Mouse (Mus musculus) neural tube, embryonic 15.5 days (tissue): ENCODE data around the gene Prkn. TPM values are rescaled to one million over a fixed set of nuclear protein-coding genes. Genes with fewer than 3 reads are reported as not detected.
"Not testable (repeated sequence)": the region's sequence is repeated elsewhere in the genome, so short reads cannot be mapped to it uniquely, and the experiment has no call there.

Source experiments
- ATAC-seq: fragments of 200-750 bp; cut with Nextera tagmentation; 2 replicates; pipeline ENCODE4 v1.8.0; 2017; ENCODE audit warnings: mild to moderate bottlenecking, moderate TSS enrichment, moderate library complexity; ENCODE audit not compliant: low FRiP score
- H3K27ac ChIP-seq: fragments of 300-500 bp; sonication (generic); replicated peaks from 2 replicates; pipeline ENCODE4 v1.5.1; 2015; ENCODE audit warnings: mild to moderate bottlenecking, inconsistent platforms
- H3K27me3 ChIP-seq: fragments of 300-500 bp; sonication (generic); replicated peaks from 2 replicates; pipeline ENCODE4 v1.6.1; 2015; ENCODE audit warnings: inconsistent platforms
- H3K36me3 ChIP-seq: fragments of 300-500 bp; sonication (generic); 2 replicates; pipeline ENCODE4 v1.6.1; 2015; ENCODE audit warnings: inconsistent platforms
- H3K4me1 ChIP-seq: fragments of 300-500 bp; sonication (generic); 2 replicates; pipeline ENCODE4 v1.6.1; 2015; ENCODE audit warnings: inconsistent platforms
- H3K4me2 ChIP-seq: fragments of 300-500 bp; sonication (generic); 2 replicates; pipeline ENCODE4 v1.6.1; 2015; ENCODE audit warnings: inconsistent platforms, mild to moderate bottlenecking, moderate library complexity
- H3K4me3 ChIP-seq: fragments of 300-500 bp; sonication (generic); replicated peaks from 2 replicates; pipeline ENCODE4 v1.5.1; 2015; ENCODE audit warnings: mild to moderate bottlenecking, inconsistent platforms
- H3K9ac ChIP-seq: fragments of 300-500 bp; sonication (generic); replicated peaks from 2 replicates; pipeline ENCODE4 v1.6.1; 2015; ENCODE audit warnings: mild to moderate bottlenecking, inconsistent platforms
- H3K9me3 ChIP-seq: fragments of 300-500 bp; sonication (generic); replicated peaks from 2 replicates; pipeline ENCODE4 v1.6.1; 2016; ENCODE audit warnings: inconsistent platforms
- WGBS: fragments of 180-500 bp; shearing (Covaris S2); methylation state at CpG from one replicate; pipeline ENCODE4 v1.1.7; 2015; ENCODE audit warnings: mixed read lengths; 5-methylcytosine and 5-hydroxymethylcytosine counted together
- polyA plus RNA-seq: library from polyadenylated mRNA; unstranded; fragments of >200 nt; fragmentation: Nextera tagmentation; extraction: Ambion mirVana; gene quantifications from 2 replicates; pipeline ENCODE4 v1.2.1, GENCODE M21; 2015

The Prkn gene
- polyA plus RNA-seq, 1 experiment from 2014 or later, result 4.8 TPM

- H3K27ac ChIP-seq, result 0 out of 2 replicates have a peak overlapping the region, but pooled peaks have one; percentile 37
- ATAC-seq, result no peak
- WGBS, result 47% methylated on average over 5 of the region's 5 CpGs
Measured at GRCm38 (mm10) chr17:11142321-11142720, 302.1 kb downstream of the Prkn start.

GRCm38 (mm10) chr17:11156119-11156518, 315.9 kb downstream of the Prkn start:
- WGBS, result 86% methylated on average over 3 of the region's 3 CpGs
- Histone ChIP-seq H3K36me3 (no peaks in the 10 kb centered on the region), H3K9ac (no peak overlapping the region), H3K9me3 (no peaks in the 10 kb centered on the region), H3K4me3 (no peak overlapping the region), H3K4me2 (no peak overlapping the region), H3K27me3 (no peaks in the 10 kb centered on the region), H3K27ac (no peak overlapping the region), H3K4me1 (peaks cover 2% of the 10 kb centered on the region; the same call in 1 of the 2 replicates)
- no peak for ATAC-seq

More at GRCm38 (mm10) chr17:11142321-11142720, 302.1 kb downstream of the Prkn start:
- Histone ChIP-seq H3K9ac (no peak overlapping the region), H3K4me3 (no peak overlapping the region), H3K27me3 (no peaks in the 10 kb centered on the region), H3K9me3 (no peaks in the 10 kb centered on the region), H3K36me3 (no peaks in the 10 kb centered on the region), H3K4me1 (peaks cover 3% of the 10 kb centered on the region; the same call in 1 of the 2 replicates), H3K4me2 (no peak overlapping the region)

DNA sequence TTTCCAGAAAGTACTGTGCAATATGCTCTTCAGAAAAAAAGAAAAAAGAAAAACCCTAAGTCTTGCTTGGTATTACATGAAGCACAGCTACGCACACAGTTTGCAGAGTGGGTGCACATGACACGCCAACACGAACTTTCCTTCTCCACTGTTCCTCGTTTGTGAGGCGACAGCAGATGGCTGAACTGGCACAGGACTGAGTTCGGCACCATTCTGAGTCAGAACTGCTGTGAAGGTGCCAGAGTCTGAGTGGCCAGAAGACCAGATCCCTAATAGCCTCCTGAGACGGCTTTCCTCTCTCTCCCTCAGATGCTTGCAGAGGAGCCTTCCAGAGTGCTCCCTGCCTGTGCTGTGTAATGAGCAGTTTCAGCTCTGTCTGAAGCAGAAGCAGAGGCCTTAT, 317.4 kb downstream of the Prkn start:
- H3K27me3 ChIP-seq, result no peaks in the 10 kb centered on the region
- H3K27ac ChIP-seq, result no peak overlapping the region
- H3K4me3 ChIP-seq, result no peak overlapping the region
- H3K9ac ChIP-seq, result no peak overlapping the region
- ATAC-seq, result no peak
- H3K4me2 ChIP-seq, result no peak overlapping the region
- H3K4me1 ChIP-seq, result peaks cover 2% of the 10 kb centered on the region; the same call in 1 of the 2 replicates
- no peaks in the 10 kb centered on the region for H3K9me3 ChIP-seq
- WGBS, result 74% methylated on average over 7 of the region's 7 CpGs
- no peaks in the 10 kb centered on the region for H3K36me3 ChIP-seq

DNA sequence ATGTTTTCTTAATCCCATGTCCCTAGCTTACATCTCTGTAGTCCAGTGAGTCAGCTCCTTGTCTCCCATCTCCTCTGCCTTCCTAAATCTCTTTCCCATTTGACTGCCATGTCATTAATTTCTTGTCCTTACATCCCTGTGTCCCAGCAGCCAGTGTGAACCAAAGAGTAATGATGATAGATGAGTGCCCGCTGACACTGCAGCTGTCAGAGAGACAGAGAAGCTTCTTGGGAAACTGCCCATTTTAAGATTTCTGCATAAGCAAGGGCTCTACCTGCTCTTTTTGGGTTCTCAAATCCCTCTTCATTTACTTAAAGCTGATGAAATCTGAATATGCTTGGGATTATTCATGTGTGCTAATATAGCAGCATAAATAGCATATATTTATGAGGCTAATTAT, 321.3 kb downstream of the Prkn start:
- no peak overlapping the region for H3K9ac ChIP-seq
- H3K4me3 ChIP-seq, result no peak overlapping the region
- 59% methylated on average over 1 of the region's 1 CpGs for WGBS
- H3K27ac ChIP-seq, result no peak overlapping the region
- H3K27me3 ChIP-seq, result no peaks in the 10 kb centered on the region
- no peaks in the 10 kb centered on the region for H3K36me3 ChIP-seq
- no peak overlapping the region for H3K4me2 ChIP-seq
- H3K4me1 ChIP-seq, result peaks cover 2% of the 10 kb centered on the region; the same call in 1 of the 2 replicates
- no peaks in the 10 kb centered on the region for H3K9me3 ChIP-seq
- no peak for ATAC-seq

- WGBS, result 90% methylated on average over 3 of the region's 3 CpGs
- Histone ChIP-seq H3K4me1 (no peaks in the 10 kb centered on the region; the same call in 1 of the 2 replicates), H3K9ac (no peak overlapping the region), H3K9me3 (no peaks in the 10 kb centered on the region), H3K27ac (no peak overlapping the region), H3K36me3 (no peaks in the 10 kb centered on the region), H3K27me3 (no peaks in the 10 kb centered on the region), H3K4me3 (no peak overlapping the region), H3K4me2 (no peak overlapping the region)
- no peak for ATAC-seq
Measured at GRCm38 (mm10) chr17:11162770-11163169, 322.6 kb downstream of the Prkn start.

GRCm38 (mm10) chr17:11187356-11187755, 347.2 kb downstream of the Prkn start:
- Histone ChIP-seq H3K9ac (no peak overlapping the region), H3K4me3 (no peak overlapping the region), H3K4me1 (no peaks in the 10 kb centered on the region), H3K27me3 (no peaks in the 10 kb centered on the region), H3K36me3 (no peaks in the 10 kb centered on the region), H3K9me3 (no peaks in the 10 kb centered on the region), H3K4me2 (no peak overlapping the region), H3K27ac (no peak overlapping the region)
- ATAC-seq, result no peak

- no peaks in the 10 kb centered on the region for H3K9me3 ChIP-seq
- 84% methylated on average over 4 of the region's 4 CpGs for WGBS
- H3K27me3 ChIP-seq, result no peaks in the 10 kb centered on the region
- H3K4me2 ChIP-seq, result no peak overlapping the region
- no peak overlapping the region for H3K4me3 ChIP-seq
- no peak overlapping the region for H3K27ac ChIP-seq
- no peaks in the 10 kb centered on the region for H3K36me3 ChIP-seq
- no peaks in the 10 kb centered on the region for H3K4me1 ChIP-seq
- ATAC-seq, result no peak
- H3K9ac ChIP-seq, result no peak overlapping the region
Measured at GRCm38 (mm10) chr17:11188494-11188893, 348.3 kb downstream of the Prkn start.

DNA sequence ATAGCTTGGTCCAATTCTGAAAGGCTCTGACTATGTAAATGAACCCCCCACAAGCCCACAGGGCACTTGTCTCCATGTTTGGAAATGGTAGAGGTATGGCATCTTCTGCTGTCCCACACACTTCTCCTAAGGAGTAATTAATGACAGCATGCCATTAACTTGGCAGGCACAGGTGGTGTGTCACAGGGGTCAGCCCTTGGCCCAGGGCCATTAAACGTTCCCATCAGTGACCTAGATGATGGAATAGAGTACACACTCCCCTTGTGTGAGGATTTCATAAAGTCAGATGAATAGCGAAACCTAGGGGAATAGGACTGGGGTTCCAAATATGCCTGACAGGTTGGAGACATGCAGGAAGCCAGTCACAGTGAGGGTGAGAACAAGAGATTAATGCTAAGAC, 350.1 kb downstream of the Prkn start:
- Histone ChIP-seq H3K4me3 (no peak overlapping the region), H3K4me1 (no peaks in the 10 kb centered on the region), H3K27me3 (no peaks in the 10 kb centered on the region), H3K9ac (no peak overlapping the region), H3K27ac (no peak overlapping the region), H3K36me3 (no peaks in the 10 kb centered on the region), H3K9me3 (no peaks in the 10 kb centered on the region), H3K4me2 (no peak overlapping the region)
- ATAC-seq, result no peak
- WGBS, result 73% methylated on average over 2 of the region's 2 CpGs

DNA sequence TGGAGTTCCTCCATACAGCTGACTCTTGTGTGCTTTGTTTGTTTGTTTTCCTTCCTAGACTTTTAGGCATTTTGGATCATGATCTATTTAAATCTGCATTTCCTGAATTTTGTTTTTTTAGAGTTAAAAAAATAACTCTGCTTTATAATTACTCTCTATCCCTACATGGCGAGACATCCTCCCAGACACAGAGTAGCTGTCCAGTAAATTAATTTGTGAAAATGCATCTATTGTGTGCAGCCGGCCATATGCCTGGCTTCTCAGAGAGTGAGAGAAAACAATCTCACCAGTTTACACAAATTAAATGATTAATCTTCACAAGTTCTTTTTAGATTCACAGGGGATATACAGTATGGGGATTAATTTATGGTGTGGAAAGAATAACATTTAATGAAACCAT, 357.9 kb downstream of the Prkn start:
- Histone ChIP-seq H3K9ac (no peak overlapping the region), H3K9me3 (no peaks in the 10 kb centered on the region), H3K4me2 (no peak overlapping the region), H3K4me1 (no peaks in the 10 kb centered on the region), H3K36me3 (no peaks in the 10 kb centered on the region), H3K27ac (no peak overlapping the region), H3K27me3 (no peaks in the 10 kb centered on the region), H3K4me3 (no peak overlapping the region)
- 28% methylated on average over 2 of the region's 2 CpGs for WGBS
- ATAC-seq, result no peak

- H3K27ac ChIP-seq, H3K27me3 ChIP-seq, ATAC-seq, H3K9ac ChIP-seq, H3K9me3 ChIP-seq, H3K4me3 ChIP-seq, H3K36me3 ChIP-seq, H3K4me2 ChIP-seq, H3K4me1 ChIP-seq: not testable (repeated sequence)
- 89% methylated on average over 4 of the region's 4 CpGs for WGBS
Measured at GRCm38 (mm10) chr17:11209063-11209462, 368.9 kb downstream of the Prkn start.

GRCm38 (mm10) chr17:11211006-11211405, 370.8 kb downstream of the Prkn start:
- 87% methylated on average over 11 of the region's 11 CpGs for WGBS
- ATAC-seq, result no peak
- H3K27ac ChIP-seq, result no peak overlapping the region
- H3K4me2 ChIP-seq, result no peak overlapping the region
- no peaks in the 10 kb centered on the region for H3K9me3 ChIP-seq
- no peaks in the 10 kb centered on the region for H3K4me1 ChIP-seq
- H3K36me3 ChIP-seq, result no peaks in the 10 kb centered on the region
- H3K27me3 ChIP-seq, result no peaks in the 10 kb centered on the region
- H3K4me3 ChIP-seq, result no peak overlapping the region
- H3K9ac ChIP-seq, result no peak overlapping the region

DNA sequence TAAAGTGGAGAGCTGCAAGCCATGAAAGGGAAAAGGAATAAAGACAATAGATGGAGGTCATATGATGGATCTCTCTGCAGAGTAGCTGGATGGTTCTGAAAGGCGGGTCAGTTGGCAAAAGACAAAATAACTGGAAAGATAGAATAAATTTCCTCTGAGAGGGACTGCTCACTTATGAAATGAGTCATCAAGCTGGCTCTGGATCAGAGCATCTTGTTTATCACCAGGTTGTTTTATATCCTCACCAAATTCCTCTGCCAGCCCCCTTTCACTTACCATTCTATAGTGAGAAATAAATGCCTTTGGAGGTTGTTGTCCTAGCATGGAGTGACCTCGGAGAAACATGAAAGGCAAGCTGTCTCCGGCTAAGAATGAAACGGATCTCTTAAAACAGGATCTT, 371.4 kb downstream of the Prkn start:
- 59% methylated on average over 4 of the region's 4 CpGs for WGBS

DNA sequence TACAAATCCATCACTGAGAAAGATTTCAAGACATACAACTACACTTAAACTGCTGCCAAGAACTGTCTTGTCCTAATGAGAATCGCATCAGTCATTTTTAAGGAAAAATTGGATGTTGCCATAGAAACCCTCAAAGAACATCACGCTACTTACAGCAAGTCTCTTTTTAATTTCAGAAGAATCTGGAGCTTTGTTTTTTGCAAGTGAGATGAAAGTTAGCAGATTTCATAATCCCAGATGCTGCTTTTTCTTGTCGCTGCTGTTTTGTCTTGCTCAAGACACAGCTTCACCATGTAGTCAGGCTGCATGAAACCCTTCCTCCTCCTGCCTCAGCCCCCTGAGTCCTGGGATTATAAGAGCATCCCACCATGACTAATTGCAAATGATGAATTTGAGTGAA, 373.5 kb downstream of the Prkn start:
- no peak for ATAC-seq
- Histone ChIP-seq H3K4me2 (no peak overlapping the region), H3K4me3 (no peak overlapping the region), H3K36me3 (no peaks in the 10 kb centered on the region), H3K9me3 (no peaks in the 10 kb centered on the region), H3K27ac (no peak overlapping the region), H3K9ac (no peak overlapping the region), H3K4me1 (no peaks in the 10 kb centered on the region; the same call in 1 of the 2 replicates), H3K27me3 (no peaks in the 10 kb centered on the region)
- 94% methylated on average over 3 of the region's 3 CpGs for WGBS

More for the DNA sequence above, 371.4 kb downstream of the Prkn start:
- Histone ChIP-seq H3K36me3 (no peaks in the 10 kb centered on the region), H3K9me3 (no peaks in the 10 kb centered on the region), H3K27me3 (no peaks in the 10 kb centered on the region), H3K4me1 (no peaks in the 10 kb centered on the region), H3K9ac (no peak overlapping the region), H3K4me3 (no peak overlapping the region), H3K4me2 (no peak overlapping the region), H3K27ac (no peak overlapping the region)
- ATAC-seq, result no peak
